Mouse (Mus musculus) limb, embryonic 11.5 days (tissue): ENCODE measurements around the gene Cd3d. TPM values are rescaled to one million over a fixed set of nuclear protein-coding genes. Genes with fewer than 3 reads are reported as not detected.

Experiments used
- ATAC-seq: fragments of 200-750 bp; cut with Nextera tagmentation; 2 replicates; pipeline ENCODE4 v1.8.0; 2017; ENCODE audit warnings: low read depth; ENCODE audit not compliant: insufficient number of reproducible peaks, low FRiP score, low TSS enrichment
- DNase-seq: peaks from one replicate; pipeline ENCODE4 v3.0.0-alpha.2; 2015; ENCODE audit warnings: low spot score
- H3K27ac ChIP-seq: fragments of 300-500 bp; sonication (generic); replicated peaks from 2 replicates; pipeline ENCODE4 v1.5.1; 2014; ENCODE audit warnings: low read depth, mild to moderate bottlenecking, low read length
- H3K27me3 ChIP-seq: fragments of 300-500 bp; sonication (generic); 2 replicates; pipeline ENCODE4 v1.6.1; 2014; ENCODE audit warnings: mild to moderate bottlenecking, low read length, mixed read lengths; ENCODE audit not compliant: control insufficient read depth, insufficient read depth
- H3K36me3 ChIP-seq: fragments of 300-500 bp; sonication (generic); 2 replicates; pipeline ENCODE4 v1.6.1; 2014; ENCODE audit warnings: mild to moderate bottlenecking, low read length, moderate library complexity, mixed read lengths; ENCODE audit not compliant: control insufficient read depth, insufficient read depth
- H3K4me1 ChIP-seq: fragments of 300-500 bp; sonication (generic); 2 replicates; pipeline ENCODE4 v1.6.1; 2014; ENCODE audit warnings: low read length, mixed read lengths; ENCODE audit not compliant: control insufficient read depth, insufficient read depth
- H3K4me2 ChIP-seq: fragments of 300-500 bp; sonication (generic); 2 replicates; pipeline ENCODE4 v1.6.1; 2014; ENCODE audit warnings: low read depth, mild to moderate bottlenecking, moderate library complexity; ENCODE audit not compliant: severe bottlenecking
- H3K4me3 ChIP-seq: fragments of 300-500 bp; sonication (generic); 2 replicates; pipeline ENCODE4 v1.5.1; 2014; ENCODE audit warnings: low read depth, low read length
- H3K9ac ChIP-seq: fragments of 300-500 bp; sonication (generic); 2 replicates; pipeline ENCODE4 v1.6.1; 2014; ENCODE audit warnings: mild to moderate bottlenecking, low read length
- H3K9me3 ChIP-seq: fragments of 300-500 bp; sonication (generic); 2 replicates; pipeline ENCODE4 v1.6.1; 2016; ENCODE audit warnings: low read length; ENCODE audit not compliant: control insufficient read depth
- WGBS: fragments of 180-500 bp; shearing (Covaris S2); extraction: QIAGEN DNeasy Blood & Tissue Kit; methylation state at CpG from one replicate; pipeline ENCODE4 v1.1.7; 2014; 5-methylcytosine and 5-hydroxymethylcytosine counted together
- polyA plus RNA-seq: library from polyadenylated mRNA; unstranded; fragments of >200 nt; fragmentation: Nextera tagmentation; extraction: Ambion mirVana; gene quantifications from 2 replicates; pipeline ENCODE4 v1.2.1, GENCODE M21; 2014

The Cd3d gene
- polyA plus RNA-seq, 1 experiment from 2014 or later = not detected

DNA sequence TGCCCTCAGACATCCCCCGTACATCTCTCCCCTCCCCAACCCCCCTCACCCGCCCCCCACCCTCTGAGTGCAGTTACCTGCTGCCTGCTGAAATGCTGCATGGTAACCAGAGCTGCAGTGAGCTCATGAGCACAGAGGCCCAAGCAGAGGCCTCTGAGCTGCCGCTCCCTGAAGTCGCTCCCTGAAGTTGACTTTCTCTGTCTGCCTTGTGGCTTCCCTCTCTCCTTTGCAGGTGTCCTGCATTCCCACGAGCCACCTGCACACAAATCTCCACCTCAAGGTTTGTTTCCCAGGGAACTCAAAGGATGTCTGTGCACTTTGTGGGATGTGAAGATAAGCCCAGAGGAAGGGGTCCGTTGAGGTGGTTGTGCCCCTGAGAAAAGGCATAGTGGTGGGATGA lies 29.7 kb downstream of the Cd3d start:
- Histone ChIP-seq H3K4me2 (no peak overlapping the region), H3K27ac (no peak overlapping the region), H3K4me3 (no peak overlapping the region), H3K9ac (no peak overlapping the region), H3K9me3 (0 out of 2 replicates have a peak, but pooled peaks cover 2% of the 10 kb centered on the region), H3K36me3 (no peaks in the 10 kb centered on the region), H3K27me3 (no peaks in the 10 kb centered on the region), H3K4me1 (no peaks in the 10 kb centered on the region)
- DNase-seq (no peak), ATAC-seq (no peak)
- 50% methylated on average over 6 of the region's 6 CpGs for WGBS

DNA sequence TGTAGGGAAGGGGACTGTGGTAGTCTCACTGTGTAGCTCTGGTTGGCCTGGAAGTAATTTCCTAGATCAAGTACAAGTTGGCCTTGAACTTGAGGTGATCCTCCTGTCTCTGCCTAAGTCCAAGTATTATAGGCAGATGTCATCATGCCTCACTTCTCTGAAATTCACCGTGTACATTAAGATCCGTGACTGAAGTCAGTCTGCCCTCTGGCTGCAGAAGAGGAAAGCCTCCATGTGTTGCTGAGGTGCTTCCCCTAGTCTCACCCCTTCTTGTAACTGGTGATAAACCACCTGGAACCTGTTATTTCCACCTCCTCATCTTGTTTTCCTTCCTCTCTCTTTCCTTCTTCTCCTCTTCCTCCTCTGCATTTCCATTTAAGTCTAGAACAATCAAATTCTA lies 33.3 kb downstream of the Cd3d start:
- WGBS = 30% methylated on average over 2 of the region's 2 CpGs
- Histone ChIP-seq H3K36me3 (no peaks in the 10 kb centered on the region), H3K4me1 (no peaks in the 10 kb centered on the region), H3K27ac (no peak overlapping the region), H3K4me2 (no peak overlapping the region), H3K4me3 (no peak overlapping the region), H3K27me3 (no peaks in the 10 kb centered on the region), H3K9ac (no peak overlapping the region), H3K9me3 (no peaks in the 10 kb centered on the region)
- ATAC-seq = no peak
- no peak for DNase-seq

DNA sequence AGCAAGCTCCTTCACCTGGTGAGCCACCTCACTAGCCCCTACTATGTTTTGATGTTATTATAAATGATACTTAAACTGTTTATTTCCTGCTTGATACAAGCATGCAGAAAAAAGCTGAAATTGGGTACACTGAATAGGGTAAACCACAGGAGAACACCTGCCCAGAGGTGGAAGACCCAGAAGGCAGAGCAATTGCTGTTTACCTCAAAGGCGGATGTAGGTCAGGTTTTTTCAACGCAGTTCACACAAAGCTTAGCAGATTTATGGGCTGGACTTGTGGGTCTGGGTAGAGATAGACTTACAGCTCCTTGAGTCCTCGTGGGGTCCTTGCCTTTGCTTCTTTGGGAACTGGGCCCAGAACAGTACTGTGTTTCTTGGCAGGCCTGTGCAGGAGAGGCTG lies 34.3 kb downstream of the Cd3d start:
- WGBS = 70% methylated on average over 3 of the region's 3 CpGs
- no peaks in the 10 kb centered on the region for H3K9me3 ChIP-seq
- H3K27ac ChIP-seq = no peak overlapping the region

DNA sequence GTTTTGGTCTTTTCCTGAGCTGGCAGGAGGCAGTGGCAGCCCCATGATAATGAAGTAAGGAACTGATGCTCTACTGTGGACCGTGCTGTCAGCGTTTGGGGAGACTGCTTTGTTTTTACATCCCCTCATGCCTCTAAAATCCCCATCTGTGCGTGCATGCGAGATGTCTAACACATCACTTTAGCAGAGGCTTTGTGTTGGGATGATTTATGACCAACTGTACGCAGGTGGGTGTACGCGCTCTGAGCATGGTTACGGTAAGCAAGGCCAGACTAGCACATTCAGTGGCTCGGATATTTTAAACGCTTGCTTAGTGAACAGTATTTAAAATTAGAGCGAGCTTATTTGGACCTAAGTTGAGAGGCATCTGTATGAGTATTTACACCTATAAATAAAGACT lies 36.4 kb downstream of the Cd3d start:
- no peaks in the 10 kb centered on the region for H3K4me1 ChIP-seq
- no peak for ATAC-seq

More for the DNA sequence above, 34.3 kb downstream of the Cd3d start:
- Histone ChIP-seq H3K9ac (no peak overlapping the region), H3K36me3 (no peaks in the 10 kb centered on the region), H3K4me2 (no peak overlapping the region), H3K4me3 (no peak overlapping the region), H3K27me3 (no peaks in the 10 kb centered on the region), H3K4me1 (no peaks in the 10 kb centered on the region)
- ATAC-seq (no peak), DNase-seq (no peak)

DNA sequence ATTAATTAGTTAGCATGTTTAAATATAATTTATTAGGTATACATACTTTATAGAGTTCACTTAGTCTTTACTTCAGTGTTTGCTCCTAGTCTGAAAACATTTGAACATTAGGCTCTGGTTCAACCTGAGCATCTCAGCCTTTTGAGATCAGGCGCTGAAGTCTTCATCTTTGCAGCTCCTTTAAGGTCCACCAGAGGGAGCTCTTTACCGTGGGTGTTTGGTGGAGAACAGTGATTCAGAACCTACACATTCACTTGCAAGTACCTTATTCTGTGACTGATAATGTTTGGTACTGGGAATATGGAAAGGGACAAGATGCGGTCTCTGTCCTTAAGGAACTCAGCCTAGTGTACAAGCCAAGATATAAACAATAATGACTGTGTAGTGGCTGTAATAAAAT lies 41.2 kb downstream of the Cd3d start:
- no peak overlapping the region for H3K9ac ChIP-seq
- no peak overlapping the region for H3K27ac ChIP-seq
- no peaks in the 10 kb centered on the region for H3K36me3 ChIP-seq
- no peak overlapping the region for H3K4me3 ChIP-seq
- no peaks in the 10 kb centered on the region for H3K27me3 ChIP-seq
- no peaks in the 10 kb centered on the region for H3K9me3 ChIP-seq
- no peak for ATAC-seq
- H3K4me1 ChIP-seq = no peaks in the 10 kb centered on the region
- 8% methylated on average over 3 of the region's 3 CpGs for WGBS
- no peak overlapping the region for H3K4me2 ChIP-seq
- peak; percentile 76 for DNase-seq

More for the DNA sequence above, 36.4 kb downstream of the Cd3d start:
- Histone ChIP-seq H3K9ac (no peak overlapping the region), H3K4me3 (no peak overlapping the region), H3K4me2 (no peak overlapping the region), H3K36me3 (no peaks in the 10 kb centered on the region), H3K27me3 (no peaks in the 10 kb centered on the region), H3K27ac (no peak overlapping the region), H3K9me3 (no peaks in the 10 kb centered on the region)
- 85% methylated on average over 11 of the region's 11 CpGs for WGBS
- DNase-seq = no peak

DNA sequence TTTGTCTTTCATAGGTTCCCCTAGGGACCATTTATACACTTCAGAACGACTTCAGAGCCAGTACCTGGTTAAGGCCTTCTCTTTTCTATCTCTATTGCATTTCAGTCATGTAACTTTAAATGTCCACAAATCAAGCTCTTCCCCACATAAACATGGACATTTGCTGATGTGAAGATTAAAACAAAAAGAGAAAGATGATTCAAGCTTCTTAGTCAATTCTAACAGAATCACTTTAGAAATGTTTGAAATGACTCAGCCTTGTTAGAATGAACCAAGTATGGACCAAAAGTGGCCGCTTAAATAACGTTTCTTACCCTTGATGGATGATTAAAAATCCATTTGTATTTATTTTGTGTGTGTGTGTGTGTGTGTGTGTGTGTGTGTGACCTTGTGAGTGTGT lies 42.1 kb downstream of the Cd3d start:
- Histone ChIP-seq H3K27me3 (no peaks in the 10 kb centered on the region), H3K4me3 (no peak overlapping the region), H3K36me3 (no peaks in the 10 kb centered on the region), H3K9ac (no peak overlapping the region), H3K9me3 (no peaks in the 10 kb centered on the region), H3K4me2 (no peak overlapping the region), H3K4me1 (no peaks in the 10 kb centered on the region), H3K27ac (no peak overlapping the region)
- ATAC-seq = no peak
- DNase-seq = no peak
- 65% methylated on average over 3 of the region's 3 CpGs for WGBS

DNA sequence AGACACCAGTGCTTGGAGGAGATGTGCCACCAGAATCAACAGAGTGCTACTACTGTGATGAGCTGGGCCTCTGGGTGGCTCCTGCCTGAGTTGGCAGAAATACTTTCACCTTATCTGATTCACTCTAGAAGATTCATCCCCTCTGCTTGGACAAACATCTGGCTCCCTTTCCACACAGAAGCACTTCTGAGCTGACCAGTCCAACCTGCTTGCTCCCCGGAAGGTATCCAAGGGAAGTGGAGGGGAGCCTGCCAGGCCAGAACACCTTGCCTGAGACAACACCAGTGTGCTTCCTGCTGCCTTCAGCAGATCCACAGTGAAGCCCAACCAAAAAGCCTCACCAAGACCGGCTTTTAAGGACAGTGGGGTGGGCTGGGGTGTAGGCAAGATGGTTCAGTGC lies 42.6 kb downstream of the Cd3d start:
- ATAC-seq (no peak), DNase-seq (no peak)
- Histone ChIP-seq H3K4me3 (no peak overlapping the region), H3K4me2 (no peak overlapping the region), H3K27ac (no peak overlapping the region), H3K27me3 (no peaks in the 10 kb centered on the region), H3K9ac (no peak overlapping the region), H3K4me1 (no peaks in the 10 kb centered on the region), H3K9me3 (no peaks in the 10 kb centered on the region), H3K36me3 (no peaks in the 10 kb centered on the region)
- WGBS = 73% methylated on average over 2 of the region's 2 CpGs

DNA sequence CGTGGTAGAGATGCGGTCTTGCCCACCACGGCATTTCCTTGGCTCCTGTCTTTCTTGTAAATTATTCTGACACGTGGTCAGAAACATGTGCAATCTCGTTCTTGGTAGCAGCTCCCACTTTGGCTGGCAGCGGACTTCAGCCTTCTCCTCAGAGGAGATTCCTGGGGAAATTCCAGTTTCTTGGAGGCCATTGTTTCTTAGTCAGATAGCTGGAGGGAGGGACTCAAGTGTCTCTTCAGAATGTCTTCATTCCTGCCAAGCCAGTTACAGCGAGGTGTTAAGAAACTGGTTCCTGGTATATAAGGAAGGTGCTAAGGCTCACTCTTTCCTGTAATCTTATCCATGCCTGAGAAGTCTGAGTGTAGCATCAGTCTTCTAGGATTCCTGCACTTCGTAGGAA lies 45.8 kb downstream of the Cd3d start:
- no peaks in the 10 kb centered on the region for H3K27me3 ChIP-seq
- WGBS = 70% methylated on average over 8 of the region's 8 CpGs
- ATAC-seq (no peak), DNase-seq (no peak)
- H3K36me3 ChIP-seq = no peaks in the 10 kb centered on the region
- H3K4me2 ChIP-seq = no peak overlapping the region
- no peaks in the 10 kb centered on the region for H3K4me1 ChIP-seq
- no peak overlapping the region for H3K4me3 ChIP-seq
- no peak overlapping the region for H3K9ac ChIP-seq
- H3K9me3 ChIP-seq = no peaks in the 10 kb centered on the region
- no peak overlapping the region for H3K27ac ChIP-seq

DNA sequence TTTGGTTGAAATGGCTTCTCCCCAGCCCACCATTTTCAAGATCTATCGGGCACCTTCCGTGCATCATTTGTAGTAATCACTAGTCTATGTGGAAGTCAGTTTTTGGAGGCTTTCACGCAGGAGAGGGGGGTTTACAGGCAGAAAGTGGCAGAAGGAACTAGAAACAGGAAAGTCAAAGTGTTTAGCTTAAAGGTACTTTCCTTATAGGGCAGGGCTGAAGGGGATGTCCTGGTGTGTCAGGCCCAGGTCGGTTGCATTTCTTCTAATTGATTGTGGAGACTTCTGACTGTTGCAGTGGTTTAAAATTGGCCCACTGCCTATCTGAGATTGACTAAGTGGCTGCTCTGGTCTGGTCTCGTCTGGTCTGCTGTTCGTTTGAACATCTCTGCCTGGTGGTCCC lies 48.8 kb downstream of the Cd3d start:
- Histone ChIP-seq H3K36me3 (no peaks in the 10 kb centered on the region), H3K9me3 (no peaks in the 10 kb centered on the region), H3K9ac (no peak overlapping the region), H3K4me3 (no peak overlapping the region), H3K4me2 (no peak overlapping the region), H3K27me3 (no peaks in the 10 kb centered on the region), H3K4me1 (no peaks in the 10 kb centered on the region), H3K27ac (no peak overlapping the region)
- WGBS = 74% methylated on average over 6 of the region's 6 CpGs
- ATAC-seq (no peak), DNase-seq (no peak)
